Mouse (Mus musculus) heart, embryonic 16.5 days (tissue): ENCODE data around the gene Inpp5e. TPM values are rescaled to one million over a fixed set of nuclear protein-coding genes. Genes with fewer than 3 reads are reported as not detected.
"Not testable (repeated sequence)": the region's sequence is repeated elsewhere in the genome, so short reads cannot be mapped to it uniquely, and the experiment has no call there.

ENCODE experiments used
- ATAC-seq: fragments of 200-750 bp; cut with Nextera tagmentation; replicated peaks from 2 replicates; pipeline ENCODE4 v1.8.0; 2017; ENCODE audit warnings: moderate number of reproducible peaks; ENCODE audit not compliant: insufficient read depth, low FRiP score; ENCODE audit errors: extremely low read depth
- H3K27ac ChIP-seq: fragments of 300-500 bp; sonication (generic); 2 replicates; pipeline ENCODE4 v1.5.1; 2014; ENCODE audit warnings: mild to moderate bottlenecking, low read length, control low read depth, moderate library complexity
- H3K27me3 ChIP-seq: fragments of 300-500 bp; sonication (generic); 2 replicates; pipeline ENCODE4 v1.6.1; 2014; ENCODE audit warnings: low read length, mixed read lengths; ENCODE audit not compliant: control insufficient read depth, insufficient read depth
- H3K36me3 ChIP-seq: fragments of 300-500 bp; sonication (generic); 2 replicates; pipeline ENCODE4 v1.6.1; 2014; ENCODE audit not compliant: control insufficient read depth, insufficient read depth
- H3K4me1 ChIP-seq: fragments of 300-500 bp; sonication (generic); 2 replicates; pipeline ENCODE4 v1.6.1; 2014; ENCODE audit warnings: low read length, mixed read lengths; ENCODE audit not compliant: control insufficient read depth, insufficient read depth
- H3K4me2 ChIP-seq: fragments of 300-500 bp; sonication (generic); 2 replicates; pipeline ENCODE4 v1.6.1; 2014; ENCODE audit warnings: low read depth, mild to moderate bottlenecking, control low read depth, low read length
- H3K4me3 ChIP-seq: fragments of 300-500 bp; sonication (generic); 2 replicates; pipeline ENCODE4 v1.5.1; 2014; ENCODE audit warnings: mild to moderate bottlenecking, control low read depth, low read length
- H3K9ac ChIP-seq: fragments of 300-500 bp; sonication (generic); 2 replicates; pipeline ENCODE4 v1.6.1; 2014; ENCODE audit warnings: low read length, control low read depth
- H3K9me3 ChIP-seq: fragments of 300-500 bp; sonication (generic); replicated peaks from 2 replicates; pipeline ENCODE4 v1.6.1; 2016; ENCODE audit warnings: low read length; ENCODE audit not compliant: control insufficient read depth
- WGBS: fragments of 180-500 bp; shearing (Covaris S2); extraction: QIAGEN DNeasy Blood & Tissue Kit; methylation state at CpG from one replicate; pipeline ENCODE4 v1.1.7; 2014; 5-methylcytosine and 5-hydroxymethylcytosine counted together
- polyA plus RNA-seq: library from polyadenylated mRNA; unstranded; fragments of >200 nt; fragmentation: Nextera tagmentation; extraction: Ambion mirVana; gene quantifications from 2 replicates; pipeline ENCODE4 v1.2.1, GENCODE M21; 2015

Inpp5e gene
- polyA plus RNA-seq, 1 experiment from 2014 or later = 15.0 TPM

GRCm38 (mm10) chr2:26387713-26388112 lies 21.3 kb downstream of the Inpp5e start:
- Histone ChIP-seq H3K36me3 (peaks cover 52% of the 10 kb centered on the region), H3K27ac (no peak overlapping the region), H3K4me2 (peak overlapping the region; percentile 94), H3K9ac (no peak overlapping the region), H3K27me3 (no peaks in the 10 kb centered on the region), H3K4me1 (peaks cover 11% of the 10 kb centered on the region), H3K4me3 (peak overlapping the region; percentile 92; the same call in 1 of the 2 replicates), H3K9me3 (no peaks in the 10 kb centered on the region)
- 85% methylated on average over 3 of the region's 3 CpGs for WGBS
- ATAC-seq = no peak

- ATAC-seq, H3K27me3 ChIP-seq, H3K9me3 ChIP-seq, H3K27ac ChIP-seq, H3K4me1 ChIP-seq: not testable (repeated sequence)
- WGBS = 27% methylated on average over 6 of the region's 6 CpGs
- H3K4me3 ChIP-seq = peak overlapping the region; percentile 87
- H3K9ac ChIP-seq = peak overlapping the region; percentile 87
- H3K4me2 ChIP-seq = peak overlapping the region; percentile 86
- H3K36me3 ChIP-seq = peaks cover 52% of the 10 kb centered on the region
These were observed 28.1 kb downstream of the Inpp5e start for GRCm38 (mm10) chr2:26380871-26381270.

GRCm38 (mm10) chr2:26380131-26380771 lies 28.8 kb downstream of the Inpp5e start, which contains the start of gene Snapc4:
TSS of gene Snapc4 (minus strand) at chr2:26380653.
- H3K9ac ChIP-seq = peak within 1 kb of the TSS; percentile 87
- ATAC-seq = peak; percentile 91
- H3K4me3 ChIP-seq = peak within 1 kb of the TSS; percentile 87
- H3K27me3 ChIP-seq = no peaks in the 10 kb centered on the region
- no peaks in the 10 kb centered on the region for H3K9me3 ChIP-seq
- H3K27ac ChIP-seq = peak within 1 kb of the TSS; percentile 47
- peaks cover 52% of the 10 kb centered on the region for H3K36me3 ChIP-seq
- peaks cover 4% of the 10 kb centered on the region for H3K4me1 ChIP-seq
- whole genome bisulfite sequencing = under 1% methylated on average over 38 of the region's 38 CpGs
- H3K4me2 ChIP-seq = peak within 1 kb of the TSS; percentile 86

- 94% methylated on average over 8 of the region's 8 CpGs for WGBS
- no peak for ATAC-seq
- H3K4me2 ChIP-seq = no peak overlapping the region
These were observed 36.6 kb downstream of the Inpp5e start for GRCm38 (mm10) chr2:26372396-26372795.

GRCm38 (mm10) chr2:26368572-26368971 lies 40.4 kb downstream of the Inpp5e start:
- no peak overlapping the region for H3K27ac ChIP-seq
- H3K4me1 ChIP-seq = peaks cover 13% of the 10 kb centered on the region
- no peak overlapping the region for H3K9ac ChIP-seq
- peaks cover 65% of the 10 kb centered on the region for H3K36me3 ChIP-seq
- H3K4me3 ChIP-seq = no peak overlapping the region
- no peaks in the 10 kb centered on the region for H3K27me3 ChIP-seq
- ATAC-seq = no peak
- no peaks in the 10 kb centered on the region for H3K9me3 ChIP-seq
- 60% methylated on average over 1 of the region's 1 CpGs for WGBS
- no peak overlapping the region for H3K4me2 ChIP-seq

More at GRCm38 (mm10) chr2:26372396-26372795, 36.6 kb downstream of the Inpp5e start:
- Histone ChIP-seq H3K4me3 (no peak overlapping the region), H3K27ac (no peak overlapping the region), H3K27me3 (no peaks in the 10 kb centered on the region), H3K9me3 (no peaks in the 10 kb centered on the region), H3K36me3 (peaks cover 79% of the 10 kb centered on the region), H3K4me1 (no peaks in the 10 kb centered on the region), H3K9ac (no peak overlapping the region)

- H3K36me3 ChIP-seq = peaks cover 58% of the 10 kb centered on the region
- no peak for ATAC-seq
These were observed 41.1 kb downstream of the Inpp5e start for GRCm38 (mm10) chr2:26367911-26368310.

GRCm38 (mm10) chr2:26364738-26365465 lies 44.1 kb downstream of the Inpp5e start:
- peak overlapping the region; percentile 58 for H3K27ac ChIP-seq
- H3K9me3 ChIP-seq = no peaks in the 10 kb centered on the region
- H3K27me3 ChIP-seq = no peaks in the 10 kb centered on the region
- peaks cover 14% of the 10 kb centered on the region for H3K4me1 ChIP-seq
- WGBS = 42% methylated on average over 10 of the region's 10 CpGs
- H3K4me2 ChIP-seq = no peak overlapping the region
- ATAC-seq = peak; percentile 60; the same call in 1 of the 2 replicates
- H3K9ac ChIP-seq = 0 out of 2 replicates have a peak overlapping the region, but pooled peaks have one; percentile 24
- H3K4me3 ChIP-seq = no peak overlapping the region
- peaks cover 33% of the 10 kb centered on the region for H3K36me3 ChIP-seq

More at GRCm38 (mm10) chr2:26367911-26368310, 41.1 kb downstream of the Inpp5e start:
- Histone ChIP-seq H3K27ac (no peak overlapping the region), H3K4me3 (no peak overlapping the region), H3K9me3 (no peaks in the 10 kb centered on the region), H3K9ac (no peak overlapping the region), H3K27me3 (no peaks in the 10 kb centered on the region), H3K4me2 (no peak overlapping the region), H3K4me1 (peaks cover 13% of the 10 kb centered on the region)
- WGBS = 88% methylated on average over 6 of the region's 6 CpGs

- Histone ChIP-seq H3K4me2 (no peak overlapping the region), H3K4me3 (no peak overlapping the region), H3K27ac (no peak overlapping the region), H3K9ac (no peak overlapping the region), H3K36me3 (peaks cover 21% of the 10 kb centered on the region), H3K27me3 (no peaks in the 10 kb centered on the region), H3K4me1 (peaks cover 16% of the 10 kb centered on the region), H3K9me3 (no peaks in the 10 kb centered on the region)
- no peak for ATAC-seq
- WGBS = 66% methylated on average over 5 of the region's 5 CpGs
These were observed 45.5 kb downstream of the Inpp5e start for GRCm38 (mm10) chr2:26363481-26363880.

GRCm38 (mm10) chr2:26362991-26363390 lies 46.0 kb downstream of the Inpp5e start:
- H3K4me2 ChIP-seq = no peak overlapping the region
- H3K27ac ChIP-seq = no peak overlapping the region
- no peak overlapping the region for H3K9ac ChIP-seq
- no peaks in the 10 kb centered on the region for H3K9me3 ChIP-seq
- 83% methylated on average over 5 of the region's 5 CpGs for WGBS
- ATAC-seq = no peak
- H3K27me3 ChIP-seq = no peaks in the 10 kb centered on the region
- H3K4me1 ChIP-seq = peaks cover 16% of the 10 kb centered on the region
- peaks cover 18% of the 10 kb centered on the region for H3K36me3 ChIP-seq
- H3K4me3 ChIP-seq = no peak overlapping the region
